Mouse (Mus musculus): ENCODE results near the gene Lrp1.

Gene Lrp1

GRCm38 (mm10) chr10:127500894-127501893, 119.8 kb downstream of the Lrp1 start, which contains the start of gene Stac3:
TSS of gene Stac3 (plus strand) at chr10:127501686.
- DNase-seq (ENCODE audit: low spot score), result no peak

DNA sequence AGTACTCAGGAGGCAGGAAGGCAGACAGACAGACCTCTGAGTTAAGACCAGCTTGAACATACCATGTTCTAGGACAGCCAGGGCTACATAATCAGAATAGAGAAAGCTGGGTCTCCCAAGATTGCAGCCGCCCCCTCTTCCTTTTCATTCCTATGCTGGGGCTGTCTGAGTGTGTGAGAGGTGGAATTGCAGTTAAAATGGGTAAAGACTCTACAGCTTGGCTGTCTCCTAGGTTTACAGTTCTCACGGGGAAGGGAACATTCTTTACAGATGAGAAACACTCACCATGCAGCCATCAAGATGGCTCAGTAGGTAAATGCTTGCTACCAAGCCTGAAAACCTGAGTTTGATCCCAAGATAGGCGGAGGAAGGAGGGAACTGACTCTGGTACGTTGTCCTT, 120.9 kb downstream of the Lrp1 start:
- DNase-seq (ENCODE audit: low spot score), result no peak

GRCm38 (mm10) chr10:127499516-127499915, 121.4 kb downstream of the Lrp1 start:
- DNase-seq (ENCODE audit: low spot score), result no peak

GRCm38 (mm10) chr10:127496156-127496555, 124.8 kb downstream of the Lrp1 start:
- no peak for DNase-seq (ENCODE audit: low spot score)

DNA sequence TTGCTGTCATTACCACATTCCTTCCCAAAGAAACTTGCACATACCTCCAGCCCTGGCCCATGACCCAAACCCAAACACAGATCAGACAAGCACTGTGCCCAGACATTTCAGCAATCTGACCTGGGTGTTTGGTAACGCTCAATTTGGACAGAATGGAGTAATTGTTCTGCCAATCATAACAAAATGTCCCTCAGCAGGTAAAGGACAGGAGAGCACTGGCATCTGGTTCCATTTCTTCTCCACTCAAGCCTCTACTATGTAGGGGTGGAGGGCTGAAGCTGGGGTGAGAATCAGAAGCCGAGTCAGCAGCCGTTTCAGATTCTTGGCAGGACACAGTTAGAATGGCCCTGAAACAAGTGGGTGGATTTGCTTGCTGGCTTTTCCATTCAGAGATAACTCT, 128.8 kb downstream of the Lrp1 start:
- no peak for DNase-seq (ENCODE audit: low spot score)

- DNase-seq (ENCODE audit: low spot score), result no peak
These were observed 129.8 kb downstream of the Lrp1 start for GRCm38 (mm10) chr10:127491128-127491512.

GRCm38 (mm10) chr10:127490160-127491127, 130.5 kb downstream of the Lrp1 start:
- no peak for DNase-seq (ENCODE audit: low spot score)

DNA sequence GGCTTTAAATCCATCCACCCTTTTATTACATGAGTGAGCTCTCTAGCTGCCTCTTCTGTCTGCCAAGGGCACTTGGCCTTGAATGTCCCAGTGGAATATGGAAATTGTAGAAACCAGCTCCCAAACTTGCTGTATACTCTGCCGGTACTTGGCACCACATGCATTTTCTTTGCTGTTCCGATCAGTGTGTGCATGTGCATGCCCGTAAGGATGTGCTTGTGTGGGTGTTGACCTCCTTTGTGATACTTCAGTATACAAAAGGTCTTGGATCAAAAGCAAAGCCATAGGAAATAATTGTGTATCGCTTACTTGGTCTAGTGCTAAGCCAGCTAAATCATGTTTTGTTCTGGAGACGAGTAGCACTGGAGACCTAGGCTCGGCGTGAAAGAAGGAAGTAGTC, 132.1 kb downstream of the Lrp1 start:
- no peak for DNase-seq (ENCODE audit: low spot score)
